Mouse (Mus musculus): ENCODE data around the gene Dgcr2. TPM values are rescaled to one million over a fixed set of nuclear protein-coding genes. Genes with fewer than 3 reads are reported as not detected.

The Dgcr2 gene
- polyA plus RNA-seq (2015; fragmentation: Nextera tagmentation; extraction: Ambion mirVana), result 19.8 and 21.3 TPM in 2 replicates

DNA sequence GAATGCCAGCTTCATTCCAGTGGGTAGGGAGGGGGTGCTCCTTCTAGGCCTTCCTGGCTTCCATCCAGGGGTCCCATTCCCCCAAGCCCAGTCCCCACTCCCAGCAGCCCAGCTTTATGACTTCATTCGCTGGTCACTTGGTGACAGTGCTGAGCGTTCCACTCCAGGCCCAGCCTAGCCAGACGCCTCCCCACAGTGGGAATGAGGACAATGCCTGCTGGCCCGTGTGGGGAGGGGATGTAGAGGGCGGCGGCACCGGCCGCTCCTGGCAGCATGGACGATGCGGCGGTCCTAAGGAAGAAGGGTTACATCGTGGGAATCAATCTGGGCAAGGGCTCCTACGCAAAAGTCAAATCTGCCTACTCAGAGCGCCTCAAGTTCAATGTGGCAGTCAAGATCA lies at the start of gene Dgcr2, which contains the start of gene Tssk2:
Gene Dgcr2, minus strand, starts transcription at position 101 of the 400 bp plus-strand sequence.
Gene Tssk2, plus strand, starts transcription at position 176 of the 400 bp plus-strand sequence.
- Histone ChIP-seq H3K9ac (ENCODE audit: low read depth, low read length) (no peak within 1 kb of the TSS), H3K9me3 (replicated peaks; ENCODE audit: control insufficient read depth, low read length) (no peaks in the 10 kb centered on the region), H3K4me3 (ENCODE audit: low read depth, low read length) (no peak within 1 kb of the TSS), H3K4me1 (ENCODE audit: control insufficient read depth, low read depth, low read length) (no peaks in the 10 kb centered on the region), H3K27ac (ENCODE audit: low read length) (no peak within 1 kb of the TSS), H3K36me3 (ENCODE audit: control insufficient read depth, insufficient read depth) (peaks cover 8% of the 10 kb centered on the region; the same call in 1 of the 2 replicates), H3K27me3 (ENCODE audit: control insufficient read depth, insufficient read depth, low read depth, low read length) (no peaks in the 10 kb centered on the region), H3K4me2 (ENCODE audit: low read depth, low read length) (no peak within 1 kb of the TSS)
- WGBS (ENCODE audit: insufficient replicate concordance), result 75% methylated on average over 14 of the region's 14 CpGs
- ATAC-seq (ENCODE audit: low read depth), result no peak

DNA sequence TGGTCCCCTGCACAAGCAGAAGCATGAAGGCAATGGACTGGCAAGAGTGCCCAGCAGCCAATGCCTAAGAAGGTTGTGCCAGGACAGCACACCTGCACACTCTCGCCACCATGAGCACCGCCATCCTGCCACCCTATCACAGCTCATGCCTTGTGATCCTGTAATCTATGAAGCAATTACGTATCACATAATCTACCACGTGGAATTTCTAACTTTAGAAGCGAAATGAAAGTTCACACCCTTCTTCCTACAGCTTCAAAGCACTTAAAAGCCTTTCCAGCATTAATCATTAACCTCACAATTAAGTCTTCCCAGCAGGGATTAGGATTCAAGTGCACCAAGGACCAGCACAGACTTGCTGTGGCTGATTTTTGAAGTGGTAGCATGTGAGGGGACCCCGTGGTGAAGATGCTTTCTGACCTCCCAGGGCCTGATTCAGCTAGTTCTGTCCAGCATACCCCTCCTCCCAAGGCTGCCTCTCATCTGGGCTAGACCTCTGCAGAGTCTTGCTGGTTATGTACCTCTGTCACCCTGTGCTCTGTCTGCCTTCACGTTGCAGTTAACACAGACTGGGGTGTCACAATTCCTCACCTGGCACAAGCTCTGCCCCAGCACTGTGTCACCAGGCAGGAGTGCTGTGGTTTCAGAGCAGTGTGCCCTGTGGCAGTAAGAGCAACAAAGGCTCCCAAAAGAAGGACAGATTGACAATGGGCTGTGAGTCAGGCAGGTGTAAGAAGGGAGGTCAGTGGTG lies 46.9 kb upstream of the Dgcr2 start:
- H3K4me2 ChIP-seq (ENCODE audit: low read depth, low read length), result no peak overlapping the region
- ATAC-seq (ENCODE audit: low read depth), result no peak

DNA sequence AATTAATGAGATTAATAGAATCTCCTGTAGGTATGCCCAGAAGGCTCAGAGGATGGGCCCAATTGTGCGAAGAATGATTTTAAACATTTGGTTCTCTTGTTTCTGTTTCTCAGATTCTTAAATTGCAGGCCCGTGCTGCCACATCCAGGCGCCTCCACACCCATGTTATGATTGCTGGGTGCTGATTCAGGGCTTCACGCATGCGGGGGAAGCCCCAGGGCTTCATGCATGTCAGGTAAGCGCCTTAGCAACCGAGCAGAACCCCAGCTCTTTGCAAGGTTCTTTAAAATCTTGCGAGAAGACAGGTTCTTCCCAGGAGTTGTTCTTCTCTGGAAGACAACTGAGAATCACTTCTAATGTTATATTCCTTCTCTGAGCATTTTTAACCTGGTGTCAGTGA lies 45.1 kb upstream of the Dgcr2 start:
- 65% methylated on average over 8 of the region's 8 CpGs for WGBS (ENCODE audit: insufficient replicate concordance)
- peaks cover 12% of the 10 kb centered on the region for H3K4me1 ChIP-seq (ENCODE audit: control insufficient read depth, low read depth, low read length)

More for the DNA sequence above, 46.9 kb upstream of the Dgcr2 start:
- H3K9me3 ChIP-seq (replicated peaks; ENCODE audit: control insufficient read depth, low read length), result no peaks in the 10 kb centered on the region
- H3K36me3 ChIP-seq (ENCODE audit: control insufficient read depth, insufficient read depth), result no peaks in the 10 kb centered on the region
- H3K9ac ChIP-seq (ENCODE audit: low read depth, low read length), result no peak overlapping the region
- H3K4me3 ChIP-seq (ENCODE audit: low read depth, low read length), result no peak overlapping the region
- no peaks in the 10 kb centered on the region for H3K27me3 ChIP-seq (ENCODE audit: control insufficient read depth, insufficient read depth, low read depth, low read length)
- H3K4me1 ChIP-seq (ENCODE audit: control insufficient read depth, low read depth, low read length), result no peaks in the 10 kb centered on the region
- H3K27ac ChIP-seq (ENCODE audit: low read length), result no peak overlapping the region
- WGBS (ENCODE audit: insufficient replicate concordance), result 44% methylated on average over 7 of the region's 7 CpGs

DNA sequence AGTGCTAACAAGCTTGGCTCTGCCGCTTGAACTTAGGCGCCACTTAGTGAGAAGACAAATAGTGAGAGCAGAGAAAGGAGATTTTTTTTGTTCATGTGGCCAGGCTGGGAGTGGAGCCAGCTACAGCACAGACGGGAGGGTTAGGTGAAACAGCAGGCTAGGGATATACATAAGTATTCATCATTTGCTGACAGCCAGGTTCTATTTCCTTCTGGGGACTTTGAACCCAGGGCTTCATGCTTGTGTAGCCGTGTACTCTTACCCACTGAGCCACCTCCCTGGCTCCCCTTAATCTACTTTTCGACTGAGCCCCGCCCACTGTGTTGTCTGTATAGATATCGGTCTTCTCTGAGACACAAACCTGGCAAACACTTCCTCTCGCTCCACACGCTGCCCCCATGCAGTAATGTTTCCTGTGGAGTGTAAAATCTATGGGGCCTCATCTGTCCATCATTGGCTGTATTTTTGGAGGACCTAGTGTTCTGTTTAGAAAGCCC lies 40.9 kb upstream of the Dgcr2 start:
- peak; percentile 90 for ATAC-seq (ENCODE audit: low read depth)
- Histone ChIP-seq H3K9me3 (replicated peaks; ENCODE audit: control insufficient read depth, low read length) (no peaks in the 10 kb centered on the region), H3K9ac (ENCODE audit: low read depth, low read length) (peak overlapping the region; percentile 37), H3K27ac (ENCODE audit: low read length) (peak overlapping the region; percentile 83), H3K27me3 (ENCODE audit: control insufficient read depth, insufficient read depth, low read depth, low read length) (no peaks in the 10 kb centered on the region), H3K4me3 (ENCODE audit: low read depth, low read length) (no peak overlapping the region), H3K4me1 (ENCODE audit: control insufficient read depth, low read depth, low read length) (peaks cover 23% of the 10 kb centered on the region), H3K36me3 (ENCODE audit: control insufficient read depth, insufficient read depth) (no peaks in the 10 kb centered on the region), H3K4me2 (ENCODE audit: low read depth, low read length) (peak overlapping the region; percentile 40)
- WGBS (ENCODE audit: insufficient replicate concordance), result 17% methylated on average over 9 of the region's 9 CpGs

More for the DNA sequence above, 45.1 kb upstream of the Dgcr2 start:
- H3K36me3 ChIP-seq (ENCODE audit: control insufficient read depth, insufficient read depth), result no peaks in the 10 kb centered on the region
- no peak overlapping the region for H3K9ac ChIP-seq (ENCODE audit: low read depth, low read length)
- H3K27ac ChIP-seq (ENCODE audit: low read length), result no peak overlapping the region
- no peak for ATAC-seq (ENCODE audit: low read depth)
- H3K9me3 ChIP-seq (replicated peaks; ENCODE audit: control insufficient read depth, low read length), result no peaks in the 10 kb centered on the region
- no peak overlapping the region for H3K4me2 ChIP-seq (ENCODE audit: low read depth, low read length)
- H3K4me3 ChIP-seq (ENCODE audit: low read depth, low read length), result no peak overlapping the region
- no peaks in the 10 kb centered on the region for H3K27me3 ChIP-seq (ENCODE audit: control insufficient read depth, insufficient read depth, low read depth, low read length)

DNA sequence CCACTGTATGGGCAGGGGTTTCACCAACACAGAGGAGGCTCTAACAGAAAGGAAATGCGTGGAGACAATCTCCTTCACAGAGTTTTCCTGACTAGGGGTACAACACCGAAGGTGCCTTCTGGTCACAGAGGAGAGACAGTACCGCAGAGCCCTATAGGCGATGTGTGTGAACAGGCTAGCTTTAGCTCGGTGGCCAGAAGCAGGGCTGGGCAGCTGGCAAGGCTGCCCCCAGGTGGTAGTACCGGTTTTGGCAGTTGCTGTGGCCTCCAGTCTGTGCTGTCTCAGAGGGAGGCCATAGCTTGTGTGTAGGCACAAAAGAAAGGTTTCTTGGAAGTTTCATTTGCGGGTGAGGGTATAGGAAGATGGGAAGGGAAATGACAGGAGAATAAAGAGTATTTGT lies 40.5 kb upstream of the Dgcr2 start:
- H3K36me3 ChIP-seq (ENCODE audit: control insufficient read depth, insufficient read depth), result no peaks in the 10 kb centered on the region
- 4% methylated on average over 7 of the region's 7 CpGs for WGBS (ENCODE audit: insufficient replicate concordance)
- peak overlapping the region; percentile 33; the same call in 1 of the 2 replicates for H3K9ac ChIP-seq (ENCODE audit: low read depth, low read length)
- H3K9me3 ChIP-seq (replicated peaks; ENCODE audit: control insufficient read depth, low read length), result no peaks in the 10 kb centered on the region
- peak; percentile 93 for ATAC-seq (ENCODE audit: low read depth)
- no peak overlapping the region for H3K4me3 ChIP-seq (ENCODE audit: low read depth, low read length)
- H3K27me3 ChIP-seq (ENCODE audit: control insufficient read depth, insufficient read depth, low read depth, low read length), result no peaks in the 10 kb centered on the region
- peaks cover 27% of the 10 kb centered on the region for H3K4me1 ChIP-seq (ENCODE audit: control insufficient read depth, low read depth, low read length)
- peak overlapping the region; percentile 83 for H3K27ac ChIP-seq (ENCODE audit: low read length)
- peak overlapping the region; percentile 40 for H3K4me2 ChIP-seq (ENCODE audit: low read depth, low read length)

DNA sequence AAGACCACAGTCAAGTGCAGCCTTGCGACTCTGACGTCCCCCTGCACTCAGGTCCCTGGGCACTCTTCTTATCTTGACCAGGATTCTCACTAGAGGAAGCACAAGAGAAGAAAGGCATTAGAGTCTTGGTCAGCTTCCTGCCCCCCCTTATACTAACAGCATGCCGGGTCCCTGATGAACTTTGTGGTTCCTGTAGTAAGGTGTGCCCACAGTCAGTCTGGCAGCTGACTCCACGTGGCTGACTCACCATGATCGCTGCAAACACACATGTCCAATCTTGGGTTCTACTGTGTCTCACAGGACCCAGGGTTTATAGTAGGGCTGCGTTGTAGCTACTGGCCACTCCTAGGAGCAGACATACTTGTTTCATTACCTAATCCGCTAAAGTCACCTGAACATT lies 39.8 kb upstream of the Dgcr2 start:
- Histone ChIP-seq H3K9ac (ENCODE audit: low read depth, low read length) (no peak overlapping the region), H3K4me2 (ENCODE audit: low read depth, low read length) (no peak overlapping the region), H3K4me3 (ENCODE audit: low read depth, low read length) (no peak overlapping the region), H3K4me1 (ENCODE audit: control insufficient read depth, low read depth, low read length) (peaks cover 33% of the 10 kb centered on the region), H3K36me3 (ENCODE audit: control insufficient read depth, insufficient read depth) (no peaks in the 10 kb centered on the region), H3K27me3 (ENCODE audit: control insufficient read depth, insufficient read depth, low read depth, low read length) (no peaks in the 10 kb centered on the region), H3K27ac (ENCODE audit: low read length) (no peak overlapping the region), H3K9me3 (replicated peaks; ENCODE audit: control insufficient read depth, low read length) (no peaks in the 10 kb centered on the region)
- no peak for ATAC-seq (ENCODE audit: low read depth)
- WGBS (ENCODE audit: insufficient replicate concordance), result 25% methylated on average over 7 of the region's 7 CpGs

DNA sequence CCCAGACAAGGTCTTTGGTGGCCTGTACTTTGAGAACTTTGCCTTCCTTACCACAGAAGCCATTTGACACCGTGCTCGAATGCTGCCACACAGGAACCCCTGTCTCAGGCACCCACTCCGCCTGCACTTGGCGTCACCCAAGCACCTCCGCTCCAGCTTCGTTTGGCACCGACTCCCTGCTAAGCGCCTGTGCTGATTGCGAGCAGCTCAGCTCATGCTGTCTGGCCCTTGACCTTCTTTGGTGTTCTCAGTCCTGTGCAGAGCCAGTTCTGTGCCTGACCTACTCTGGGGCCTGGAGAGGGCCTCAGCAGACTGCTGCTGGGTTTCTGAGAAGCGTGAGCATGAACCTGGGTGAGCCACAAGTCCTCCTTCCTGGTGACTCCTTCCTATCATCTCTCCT lies 38.4 kb upstream of the Dgcr2 start:
- H3K4me1 ChIP-seq (ENCODE audit: control insufficient read depth, low read depth, low read length), result peaks cover 33% of the 10 kb centered on the region
- no peaks in the 10 kb centered on the region for H3K9me3 ChIP-seq (replicated peaks; ENCODE audit: control insufficient read depth, low read length)
- H3K27ac ChIP-seq (ENCODE audit: low read length), result no peak overlapping the region
- no peak overlapping the region for H3K4me2 ChIP-seq (ENCODE audit: low read depth, low read length)
- WGBS (ENCODE audit: insufficient replicate concordance), result 71% methylated on average over 10 of the region's 10 CpGs
- no peak for ATAC-seq (ENCODE audit: low read depth)
- H3K27me3 ChIP-seq (ENCODE audit: control insufficient read depth, insufficient read depth, low read depth, low read length), result no peaks in the 10 kb centered on the region
- H3K4me3 ChIP-seq (ENCODE audit: low read depth, low read length), result no peak overlapping the region
- no peak overlapping the region for H3K9ac ChIP-seq (ENCODE audit: low read depth, low read length)
- H3K36me3 ChIP-seq (ENCODE audit: control insufficient read depth, insufficient read depth), result no peaks in the 10 kb centered on the region

DNA sequence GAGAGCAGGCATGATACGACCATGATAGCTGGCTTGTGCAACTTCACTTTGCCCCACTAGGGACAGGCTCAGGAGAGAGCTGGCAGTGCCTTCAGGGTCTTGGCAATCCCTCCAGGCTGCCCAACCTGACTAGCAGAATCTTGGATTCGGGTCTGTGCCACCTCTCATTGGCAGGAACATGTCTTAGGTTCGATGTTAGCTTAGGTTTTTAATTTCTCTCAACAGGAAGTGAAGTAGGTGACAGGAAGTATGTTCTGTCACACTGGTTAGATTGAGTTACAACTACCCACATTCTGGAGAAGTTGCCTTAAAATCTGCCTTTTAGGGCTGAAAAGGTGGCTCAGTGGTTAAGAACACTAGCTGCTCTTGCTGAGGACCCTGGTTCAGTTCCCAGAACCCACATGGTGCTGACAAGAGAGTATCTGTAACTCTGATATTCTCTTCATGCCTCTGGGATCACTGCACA lies 36.1 kb upstream of the Dgcr2 start:
- ATAC-seq (ENCODE audit: low read depth), result no peak
- peaks cover 31% of the 10 kb centered on the region for H3K4me1 ChIP-seq (ENCODE audit: control insufficient read depth, low read depth, low read length)
- no peaks in the 10 kb centered on the region for H3K9me3 ChIP-seq (replicated peaks; ENCODE audit: control insufficient read depth, low read length)
- no peak overlapping the region for H3K4me3 ChIP-seq (ENCODE audit: low read depth, low read length)
- H3K27ac ChIP-seq (ENCODE audit: low read length), result peak overlapping the region; percentile 7; the same call in 1 of the 2 replicates
- H3K27me3 ChIP-seq (ENCODE audit: control insufficient read depth, insufficient read depth, low read depth, low read length), result no peaks in the 10 kb centered on the region
- H3K4me2 ChIP-seq (ENCODE audit: low read depth, low read length), result no peak overlapping the region
- 25% methylated on average over 3 of the region's 3 CpGs for WGBS (ENCODE audit: insufficient replicate concordance)
- H3K9ac ChIP-seq (ENCODE audit: low read depth, low read length), result no peak overlapping the region
- H3K36me3 ChIP-seq (ENCODE audit: control insufficient read depth, insufficient read depth), result no peaks in the 10 kb centered on the region
